Mouse (Mus musculus) midbrain, embryonic 10.5 days (tissue): ENCODE results near the gene Ppp6r1. TPM values are rescaled to one million over a fixed set of nuclear protein-coding genes. Genes with fewer than 3 reads are reported as not detected.

Source experiments
- DNase-seq: peaks from one replicate; pipeline ENCODE4 v3.0.0-alpha.2; 2017; ENCODE audit warnings: low spot score
- H3K27ac ChIP-seq: fragments of 300-500 bp; sonication (generic); replicated peaks from 2 replicates; pipeline ENCODE4 v1.5.1; 2016; ENCODE audit warnings: mild to moderate bottlenecking
- H3K27me3 ChIP-seq: fragments of 300-500 bp; sonication (generic); 2 replicates; pipeline ENCODE4 v1.6.1; 2016; ENCODE audit warnings: low read depth, mild to moderate bottlenecking; ENCODE audit not compliant: poor library complexity, severe bottlenecking
- H3K36me3 ChIP-seq: fragments of 300-500 bp; sonication (generic); 2 replicates; pipeline ENCODE4 v1.6.1; 2016; ENCODE audit warnings: mild to moderate bottlenecking, moderate library complexity
- H3K4me1 ChIP-seq: fragments of 300-500 bp; sonication (generic); 2 replicates; pipeline ENCODE4 v1.6.1; 2016
- H3K4me3 ChIP-seq: fragments of 300-500 bp; sonication (generic); 2 replicates; pipeline ENCODE4 v1.5.1; 2016; ENCODE audit warnings: mild to moderate bottlenecking, moderate library complexity
- H3K9me3 ChIP-seq: fragments of 300-500 bp; sonication (generic); replicated peaks from 2 replicates; pipeline ENCODE4 v1.6.1; 2016; ENCODE audit warnings: mild to moderate bottlenecking
- WGBS: fragments of 180-500 bp; shearing (Covaris S2); methylation state at CpG from one replicate; pipeline ENCODE4 v1.1.7; 2016; 5-methylcytosine and 5-hydroxymethylcytosine counted together
- polyA plus RNA-seq: library from polyadenylated mRNA; unstranded; fragments of >200 nt; fragmentation: Nextera tagmentation; extraction: Ambion mirVana; gene quantifications from 2 replicates; pipeline ENCODE4 v1.2.1, GENCODE M21; 2016

Ppp6r1 gene
- polyA plus RNA-seq, 1 experiment from 2014 or later: 9.8 TPM

DNA sequence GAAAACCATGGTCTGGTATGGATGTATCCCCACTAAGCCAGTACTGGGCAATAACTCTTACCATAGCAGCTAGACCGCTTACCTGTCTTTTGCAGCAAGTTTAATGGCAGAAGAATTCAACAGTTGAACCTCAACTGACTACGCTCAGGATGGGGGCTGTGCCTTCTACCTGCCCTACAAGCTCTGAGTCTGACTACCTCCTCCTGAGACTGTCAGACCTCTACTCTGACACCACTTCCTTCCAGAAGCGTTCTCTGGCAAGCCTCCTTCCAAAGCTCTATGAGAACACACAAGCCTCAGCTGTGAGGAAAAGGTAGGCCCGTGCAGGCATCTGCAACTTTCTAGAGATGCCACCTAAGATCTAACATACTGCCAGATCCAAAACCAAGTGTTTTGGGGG is 3.4 kb downstream of the Ppp6r1 start:
- H3K36me3 ChIP-seq: peaks cover 29% of the 10 kb centered on the region
- WGBS: 89% methylated on average over 4 of the region's 4 CpGs
- H3K27me3 ChIP-seq: no peaks in the 10 kb centered on the region
- no peak for DNase-seq
- peaks cover 34% of the 10 kb centered on the region for H3K4me1 ChIP-seq
- no peak overlapping the region for H3K27ac ChIP-seq
- H3K4me3 ChIP-seq: no peak overlapping the region
- H3K9me3 ChIP-seq: no peaks in the 10 kb centered on the region

- Histone ChIP-seq H3K9me3 (no peaks in the 10 kb centered on the region), H3K27me3 (no peaks in the 10 kb centered on the region), H3K4me1 (peaks cover 23% of the 10 kb centered on the region), H3K36me3 (peaks cover 29% of the 10 kb centered on the region), H3K27ac (no peak overlapping the region), H3K4me3 (no peak overlapping the region)
- WGBS: 94% methylated on average over 2 of the region's 2 CpGs
- no peak for DNase-seq
Measured at GRCm38 (mm10) chr7:4654221-4654620, 4.6 kb downstream of the Ppp6r1 start.

DNA sequence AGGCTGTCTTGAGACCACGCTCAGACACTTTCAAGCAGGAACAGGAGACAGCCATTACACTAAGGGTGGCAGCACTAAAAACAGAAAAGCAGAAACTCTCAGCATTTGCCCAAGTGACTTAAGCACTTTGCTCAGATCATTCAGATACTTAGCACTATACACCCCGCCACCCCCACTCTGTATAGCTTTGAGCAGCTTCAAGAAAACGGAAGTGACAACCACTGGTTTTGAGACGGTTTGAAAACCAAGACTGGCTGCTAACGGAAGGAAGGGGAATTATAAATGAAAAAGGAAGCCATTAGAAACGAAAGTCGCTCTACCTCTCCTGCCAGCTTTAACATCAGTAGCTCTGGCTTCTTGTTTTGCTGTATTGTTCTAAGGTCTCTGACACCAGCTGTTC is 5.0 kb downstream of the Ppp6r1 start:
- H3K4me1 ChIP-seq: peaks cover 23% of the 10 kb centered on the region
- peaks cover 29% of the 10 kb centered on the region for H3K36me3 ChIP-seq
- 88% methylated on average over 7 of the region's 7 CpGs for WGBS
- no peak overlapping the region for H3K27ac ChIP-seq
- no peaks in the 10 kb centered on the region for H3K9me3 ChIP-seq
- no peaks in the 10 kb centered on the region for H3K27me3 ChIP-seq
- no peak overlapping the region for H3K4me3 ChIP-seq
- DNase-seq: no peak

GRCm38 (mm10) chr7:4653351-4653750 is 5.5 kb downstream of the Ppp6r1 start:
- H3K9me3 ChIP-seq: no peaks in the 10 kb centered on the region
- 90% methylated on average over 5 of the region's 5 CpGs for WGBS
- H3K4me3 ChIP-seq: no peak overlapping the region
- no peak overlapping the region for H3K27ac ChIP-seq
- DNase-seq: no peak
- no peaks in the 10 kb centered on the region for H3K27me3 ChIP-seq
- peaks cover 23% of the 10 kb centered on the region for H3K4me1 ChIP-seq
- peaks cover 29% of the 10 kb centered on the region for H3K36me3 ChIP-seq

- no peak for DNase-seq
- 90% methylated on average over 5 of the region's 5 CpGs for WGBS
- H3K27me3 ChIP-seq: no peaks in the 10 kb centered on the region
- peaks cover 29% of the 10 kb centered on the region for H3K36me3 ChIP-seq
- no peak overlapping the region for H3K4me3 ChIP-seq
- peaks cover 19% of the 10 kb centered on the region for H3K4me1 ChIP-seq
- no peak overlapping the region for H3K27ac ChIP-seq
- H3K9me3 ChIP-seq: no peaks in the 10 kb centered on the region
Measured at GRCm38 (mm10) chr7:4652726-4653125, 6.1 kb downstream of the Ppp6r1 start.

DNA sequence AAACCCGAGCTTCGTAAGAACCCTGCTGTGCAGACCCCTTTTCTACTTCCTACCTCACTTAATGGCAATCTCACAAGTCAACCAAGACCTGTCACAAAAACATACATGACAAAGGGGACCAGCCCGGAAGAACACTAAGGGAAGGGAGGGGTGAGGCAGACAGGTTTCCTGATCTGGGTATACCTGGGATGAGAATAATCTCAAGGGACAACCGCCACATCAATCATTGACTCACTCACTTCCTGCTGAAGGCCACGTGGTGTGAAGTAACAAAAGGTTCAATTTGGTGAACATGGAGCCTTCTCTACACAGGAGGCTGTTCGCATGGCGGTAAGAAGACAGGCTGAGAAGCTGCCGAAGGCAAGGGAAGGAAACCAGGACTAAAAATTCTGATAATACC is 7.2 kb downstream of the Ppp6r1 start:
- DNase-seq: no peak
- 93% methylated on average over 8 of the region's 8 CpGs for WGBS

DNA sequence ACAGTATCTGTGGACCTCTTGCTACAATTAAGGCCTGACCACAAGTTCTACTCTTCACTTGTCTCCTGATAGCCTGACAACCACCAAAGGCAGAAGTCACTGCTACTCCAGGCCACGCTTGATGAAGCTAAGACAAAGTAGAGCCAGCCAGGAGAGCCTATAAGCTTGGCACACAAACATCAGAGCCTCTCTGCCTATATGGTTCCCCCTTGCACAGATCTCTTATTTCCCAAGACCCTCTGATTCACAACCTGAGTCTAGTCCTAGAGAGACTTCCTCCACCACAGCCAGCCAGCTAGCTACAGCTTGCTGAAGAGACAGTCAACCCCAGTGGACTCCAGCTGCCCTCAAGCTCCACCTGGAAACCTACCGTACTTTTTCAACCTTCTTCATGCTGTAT is 10.8 kb downstream of the Ppp6r1 start:
- 84% methylated on average over 2 of the region's 2 CpGs for WGBS
- DNase-seq: no peak
- no peak overlapping the region for H3K4me3 ChIP-seq
- H3K27me3 ChIP-seq: no peaks in the 10 kb centered on the region
- no peak overlapping the region for H3K27ac ChIP-seq
- H3K4me1 ChIP-seq: no peaks in the 10 kb centered on the region
- no peaks in the 10 kb centered on the region for H3K9me3 ChIP-seq
- H3K36me3 ChIP-seq: peaks cover 63% of the 10 kb centered on the region

More for the DNA sequence above, 7.2 kb downstream of the Ppp6r1 start:
- no peak overlapping the region for H3K4me3 ChIP-seq
- no peak overlapping the region for H3K27ac ChIP-seq
- peaks cover 36% of the 10 kb centered on the region for H3K36me3 ChIP-seq
- H3K9me3 ChIP-seq: no peaks in the 10 kb centered on the region
- peaks cover 7% of the 10 kb centered on the region; the same call in 1 of the 2 replicates for H3K4me1 ChIP-seq
- no peaks in the 10 kb centered on the region for H3K27me3 ChIP-seq

DNA sequence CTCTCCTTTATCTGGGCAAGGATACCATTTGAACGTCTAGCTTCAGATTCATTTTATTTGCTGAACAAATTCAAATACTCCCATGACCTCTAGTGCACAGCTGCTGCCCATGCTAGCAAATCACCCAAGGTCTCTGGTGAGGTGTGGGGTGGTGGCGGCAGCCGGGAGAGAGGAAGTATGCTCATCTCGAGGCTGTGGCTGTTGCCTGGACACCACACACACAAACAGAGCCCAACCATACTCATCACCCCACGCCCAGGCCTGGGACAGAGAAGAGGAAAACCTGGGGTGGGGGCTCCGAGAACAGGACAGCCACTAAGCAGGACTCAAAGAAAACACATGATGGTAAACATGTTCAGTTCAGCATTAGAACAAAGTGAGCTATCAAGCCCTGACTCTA is 11.5 kb downstream of the Ppp6r1 start:
- Histone ChIP-seq H3K4me1 (no peaks in the 10 kb centered on the region), H3K36me3 (peaks cover 63% of the 10 kb centered on the region), H3K9me3 (no peaks in the 10 kb centered on the region), H3K4me3 (no peak overlapping the region), H3K27me3 (no peaks in the 10 kb centered on the region), H3K27ac (no peak overlapping the region)
- WGBS: 83% methylated on average over 6 of the region's 6 CpGs
- DNase-seq: no peak

DNA sequence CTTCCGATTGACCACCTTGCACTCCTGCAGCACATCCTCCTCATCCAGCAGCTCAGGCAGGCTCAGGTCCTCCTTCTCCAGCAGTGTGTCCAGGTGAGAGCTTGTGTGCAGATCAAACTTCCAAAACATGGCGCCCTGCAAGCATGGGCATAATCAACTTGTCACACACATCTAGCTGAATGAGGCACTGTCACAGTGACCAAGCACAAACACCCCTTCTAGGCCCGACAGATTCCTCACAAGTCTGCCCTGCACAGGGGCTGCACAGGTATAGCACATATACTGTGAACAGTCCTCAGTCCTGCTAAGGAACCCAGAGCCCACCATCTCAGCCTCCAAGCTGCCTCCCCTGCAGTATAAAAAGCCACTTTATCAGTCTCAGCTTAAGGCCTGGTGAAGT is 12.0 kb downstream of the Ppp6r1 start:
- Histone ChIP-seq H3K27ac (no peak overlapping the region), H3K36me3 (peaks cover 63% of the 10 kb centered on the region), H3K4me1 (no peaks in the 10 kb centered on the region), H3K9me3 (no peaks in the 10 kb centered on the region), H3K27me3 (no peaks in the 10 kb centered on the region), H3K4me3 (no peak overlapping the region)
- DNase-seq: no peak
- 87% methylated on average over 3 of the region's 3 CpGs for WGBS

GRCm38 (mm10) chr7:4643225-4643624 is 15.6 kb downstream of the Ppp6r1 start:
- Histone ChIP-seq H3K4me1 (no peaks in the 10 kb centered on the region), H3K27me3 (no peaks in the 10 kb centered on the region), H3K27ac (no peak overlapping the region), H3K36me3 (peaks cover 91% of the 10 kb centered on the region), H3K4me3 (no peak overlapping the region), H3K9me3 (no peaks in the 10 kb centered on the region)
- no peak for DNase-seq
- 92% methylated on average over 6 of the region's 6 CpGs for WGBS

GRCm38 (mm10) chr7:4641956-4642355 is 16.9 kb downstream of the Ppp6r1 start:
- no peak overlapping the region for H3K4me3 ChIP-seq
- WGBS: 91% methylated on average over 7 of the region's 7 CpGs
- H3K4me1 ChIP-seq: no peaks in the 10 kb centered on the region
- H3K27ac ChIP-seq: no peak overlapping the region
- no peak for DNase-seq
- peaks cover 100% of the 10 kb centered on the region for H3K36me3 ChIP-seq
- H3K27me3 ChIP-seq: no peaks in the 10 kb centered on the region
- no peaks in the 10 kb centered on the region for H3K9me3 ChIP-seq

DNA sequence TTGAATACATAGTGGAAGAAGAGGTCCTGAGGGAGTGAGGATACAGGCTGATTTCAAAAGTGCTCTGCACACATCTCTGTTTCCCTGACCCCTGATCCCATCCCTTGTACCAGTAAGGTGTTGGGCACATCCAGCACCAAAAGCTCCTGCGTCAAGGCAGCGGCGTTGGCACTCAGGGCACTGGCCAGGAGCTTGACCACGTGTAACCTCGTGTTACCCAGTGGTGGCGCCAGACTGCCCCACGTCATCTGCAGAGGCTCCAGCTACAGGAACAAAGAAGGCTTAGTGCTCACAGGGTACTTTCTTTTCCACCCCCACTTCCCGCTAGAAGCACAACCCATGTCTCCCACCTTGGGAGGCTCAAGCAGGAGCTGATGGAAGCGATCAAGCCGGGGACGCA is 17.7 kb downstream of the Ppp6r1 start:
- Histone ChIP-seq H3K4me1 (no peaks in the 10 kb centered on the region), H3K27me3 (no peaks in the 10 kb centered on the region), H3K9me3 (no peaks in the 10 kb centered on the region), H3K36me3 (peaks cover 99% of the 10 kb centered on the region), H3K27ac (no peak overlapping the region), H3K4me3 (no peak overlapping the region)
- no peak for DNase-seq
- WGBS: 84% methylated on average over 11 of the region's 11 CpGs

- 94% methylated on average over 4 of the region's 4 CpGs for WGBS
- no peaks in the 10 kb centered on the region for H3K4me1 ChIP-seq
- H3K27ac ChIP-seq: no peak overlapping the region
- H3K4me3 ChIP-seq: no peak overlapping the region
- H3K9me3 ChIP-seq: no peaks in the 10 kb centered on the region
- H3K36me3 ChIP-seq: peaks cover 95% of the 10 kb centered on the region
- no peaks in the 10 kb centered on the region for H3K27me3 ChIP-seq
- no peak for DNase-seq
Measured at GRCm38 (mm10) chr7:4636179-4636578, 22.6 kb downstream of the Ppp6r1 start.

- no peak for DNase-seq
- Histone ChIP-seq H3K27ac (no peak within 1 kb of the TSS), H3K4me3 (no peak within 1 kb of the TSS), H3K27me3 (no peaks in the 10 kb centered on the region), H3K9me3 (no peaks in the 10 kb centered on the region), H3K36me3 (peaks cover 78% of the 10 kb centered on the region), H3K4me1 (no peaks in the 10 kb centered on the region)
- 93% methylated on average over 4 of the region's 4 CpGs for WGBS
Measured at GRCm38 (mm10) chr7:4631031-4631430, 27.8 kb downstream of the Ppp6r1 start, which contains the start of gene Tmem86b. Tmem86b (minus strand) TSS chr7:4631422.
